Mouse (Mus musculus): ENCODE results near the gene Col28a1. TPM values are rescaled to one million over a fixed set of nuclear protein-coding genes. Genes with fewer than 3 reads are reported as not detected.

Col28a1 gene
- polyA plus RNA-seq, 1 experiment from 2014 or later = not detected

DNA sequence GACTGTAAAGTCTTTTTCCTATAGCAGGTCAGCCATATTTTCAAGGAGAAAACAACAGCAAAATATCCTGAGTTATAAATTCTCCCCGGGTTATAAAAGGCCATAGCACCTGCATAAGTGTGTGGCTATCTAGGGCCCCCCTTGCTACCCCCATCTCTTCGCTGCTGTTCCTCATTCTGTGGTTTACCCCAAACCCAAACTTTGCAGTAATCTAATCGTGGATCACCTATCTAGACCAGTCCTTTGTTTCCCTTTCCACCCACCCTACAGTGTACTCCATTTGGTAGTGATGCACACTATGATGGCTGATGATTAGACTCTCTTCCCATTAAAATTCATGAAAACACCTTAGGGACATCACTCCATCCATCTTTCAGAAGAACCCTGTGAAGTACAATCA, 125.3 kb downstream of the Col28a1 start:
- H3K9ac ChIP-seq (ENCODE audit: low read length) = no peak overlapping the region
- no peaks in the 10 kb centered on the region for H3K9me3 ChIP-seq (ENCODE audit: control insufficient read depth, low read length)
- no peak for DNase-seq (ENCODE audit: low spot score, missing footprints)
- no peak for ATAC-seq (ENCODE audit: low FRiP score)
- no peaks in the 10 kb centered on the region for H3K4me1 ChIP-seq (ENCODE audit: control insufficient read depth, insufficient read depth, low read length)
- no peaks in the 10 kb centered on the region for H3K27me3 ChIP-seq (ENCODE audit: control insufficient read depth, insufficient read depth, low read length)
- no peak overlapping the region for H3K4me2 ChIP-seq
- 91% methylated on average over 3 of the region's 3 CpGs for WGBS
- H3K36me3 ChIP-seq (ENCODE audit: control insufficient read depth, insufficient read depth, low read length) = no peaks in the 10 kb centered on the region
- H3K27ac ChIP-seq (ENCODE audit: low read depth, low read length) = no peak overlapping the region
- no peak overlapping the region for H3K4me3 ChIP-seq (ENCODE audit: low read depth, low read length)

DNA sequence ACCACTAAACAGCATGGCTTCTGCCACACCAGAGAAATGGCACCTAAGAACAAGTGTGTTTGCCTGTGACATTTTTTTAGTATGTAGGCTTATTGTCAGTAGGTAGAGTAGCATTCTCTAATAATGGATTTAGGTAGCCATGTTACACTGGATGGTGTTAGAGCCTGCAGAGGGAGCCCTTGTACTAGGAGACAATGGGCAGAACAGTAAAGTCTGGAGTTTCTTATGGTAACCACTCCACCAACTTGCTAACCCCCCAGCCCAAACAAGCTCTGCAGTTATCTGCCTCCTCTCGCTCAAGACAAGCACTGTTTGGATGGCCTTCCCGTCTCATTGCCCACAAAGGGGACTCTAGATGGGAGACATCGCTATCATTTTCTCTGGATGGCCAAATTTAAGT, 126.2 kb downstream of the Col28a1 start:
- H3K4me3 ChIP-seq (ENCODE audit: low read depth, low read length) = no peak overlapping the region
- DNase-seq (ENCODE audit: low spot score, missing footprints) (peak; percentile 85), ATAC-seq (ENCODE audit: low FRiP score) (no peak)
- no peaks in the 10 kb centered on the region for H3K4me1 ChIP-seq (ENCODE audit: control insufficient read depth, insufficient read depth, low read length)
- 51% methylated on average over 3 of the region's 3 CpGs for WGBS
- no peak overlapping the region for H3K4me2 ChIP-seq
- H3K27me3 ChIP-seq (ENCODE audit: control insufficient read depth, insufficient read depth, low read length) = no peaks in the 10 kb centered on the region
- H3K36me3 ChIP-seq (ENCODE audit: control insufficient read depth, insufficient read depth, low read length) = no peaks in the 10 kb centered on the region
- H3K27ac ChIP-seq (ENCODE audit: low read depth, low read length) = no peak overlapping the region
- H3K9ac ChIP-seq (ENCODE audit: low read length) = no peak overlapping the region
- no peaks in the 10 kb centered on the region for H3K9me3 ChIP-seq (ENCODE audit: control insufficient read depth, low read length)

DNA sequence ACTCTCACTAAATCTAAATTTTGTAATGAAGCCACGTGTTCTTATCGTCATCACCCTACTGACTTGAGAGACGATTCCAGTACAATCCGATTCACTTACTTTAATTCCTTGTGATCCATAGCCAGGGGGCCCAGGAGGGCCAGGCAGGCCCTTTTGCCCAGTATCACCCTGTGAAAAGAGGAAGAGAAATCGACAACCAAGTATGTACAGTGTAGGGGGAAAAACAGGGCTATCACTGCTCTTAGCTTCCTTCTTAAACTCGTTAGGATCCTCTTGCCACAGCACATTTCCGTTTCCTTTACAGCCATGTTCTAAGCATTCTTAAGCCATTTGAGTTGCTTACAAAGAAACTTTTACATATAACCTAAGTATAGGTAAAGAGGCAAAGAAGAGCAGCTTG, 133.2 kb downstream of the Col28a1 start:
- Histone ChIP-seq H3K27me3 (ENCODE audit: control insufficient read depth, insufficient read depth, low read length) (no peaks in the 10 kb centered on the region), H3K9me3 (ENCODE audit: control insufficient read depth, low read length) (no peaks in the 10 kb centered on the region), H3K9ac (ENCODE audit: low read length) (no peak overlapping the region), H3K4me3 (ENCODE audit: low read depth, low read length) (no peak overlapping the region), H3K27ac (ENCODE audit: low read depth, low read length) (no peak overlapping the region), H3K4me1 (ENCODE audit: control insufficient read depth, insufficient read depth, low read length) (no peaks in the 10 kb centered on the region), H3K4me2 (no peak overlapping the region), H3K36me3 (ENCODE audit: control insufficient read depth, insufficient read depth, low read length) (no peaks in the 10 kb centered on the region)
- ATAC-seq (ENCODE audit: low FRiP score) (no peak), DNase-seq (ENCODE audit: low spot score, missing footprints) (no peak)
- WGBS = 85% methylated on average over 7 of the region's 7 CpGs

DNA sequence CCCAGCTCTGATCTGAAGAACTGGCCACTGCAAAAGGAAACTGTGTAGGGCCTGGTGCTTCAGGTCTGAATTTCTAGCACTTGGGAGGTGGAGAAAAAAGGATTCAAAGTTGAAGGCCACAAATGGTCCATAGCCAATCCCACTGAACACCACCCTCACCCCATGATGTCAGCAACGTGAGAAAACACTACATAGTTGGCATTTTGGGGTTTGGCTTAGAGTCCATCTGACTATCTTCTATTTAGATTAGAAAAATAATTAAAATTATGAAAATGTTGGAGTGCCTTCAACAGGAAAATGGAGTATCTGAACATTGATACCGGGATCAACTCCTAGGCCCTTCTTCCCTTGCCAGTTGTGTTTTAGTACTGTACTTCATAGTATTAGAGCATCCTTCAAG, 144.2 kb downstream of the Col28a1 start:
- DNase-seq (ENCODE audit: low spot score, missing footprints) (no peak), ATAC-seq (ENCODE audit: low FRiP score) (no peak)
- Histone ChIP-seq H3K9me3 (ENCODE audit: control insufficient read depth, low read length) (no peaks in the 10 kb centered on the region), H3K9ac (ENCODE audit: low read length) (no peak overlapping the region), H3K27me3 (ENCODE audit: control insufficient read depth, insufficient read depth, low read length) (no peaks in the 10 kb centered on the region), H3K4me2 (no peak overlapping the region), H3K4me1 (ENCODE audit: control insufficient read depth, insufficient read depth, low read length) (no peaks in the 10 kb centered on the region), H3K4me3 (ENCODE audit: low read depth, low read length) (no peak overlapping the region), H3K27ac (ENCODE audit: low read depth, low read length) (no peak overlapping the region), H3K36me3 (ENCODE audit: control insufficient read depth, insufficient read depth, low read length) (no peaks in the 10 kb centered on the region)
- 74% methylated on average over 2 of the region's 2 CpGs for WGBS

DNA sequence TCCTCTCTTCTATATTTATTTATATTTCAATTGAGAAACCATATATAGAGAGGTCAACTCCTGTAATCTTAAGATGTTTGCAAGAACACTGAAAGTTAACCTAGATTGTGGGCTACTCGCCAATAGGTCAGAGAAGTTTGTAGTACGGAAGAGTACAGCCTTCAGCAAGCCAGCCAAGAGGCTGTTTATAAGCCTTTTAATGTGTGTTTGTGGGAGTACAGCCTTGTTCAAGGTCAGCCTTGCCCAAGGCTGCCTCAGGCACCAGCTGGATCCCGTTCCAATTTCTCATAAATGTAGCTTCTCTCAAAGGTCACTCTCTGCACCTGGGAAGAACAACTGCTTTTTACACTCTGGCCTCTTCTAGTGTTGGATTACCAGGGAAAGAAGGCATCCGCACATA, 146.0 kb downstream of the Col28a1 start:
- H3K27me3 ChIP-seq (ENCODE audit: control insufficient read depth, insufficient read depth, low read length) = no peaks in the 10 kb centered on the region
- no peak overlapping the region for H3K4me3 ChIP-seq (ENCODE audit: low read depth, low read length)
- no peaks in the 10 kb centered on the region for H3K9me3 ChIP-seq (ENCODE audit: control insufficient read depth, low read length)
- no peaks in the 10 kb centered on the region for H3K36me3 ChIP-seq (ENCODE audit: control insufficient read depth, insufficient read depth, low read length)
- H3K27ac ChIP-seq (ENCODE audit: low read depth, low read length) = no peak overlapping the region
- no peak for DNase-seq (ENCODE audit: low spot score, missing footprints)
- 75% methylated on average over 4 of the region's 4 CpGs for WGBS
- no peak overlapping the region for H3K4me2 ChIP-seq
- H3K9ac ChIP-seq (ENCODE audit: low read length) = no peak overlapping the region
- no peaks in the 10 kb centered on the region for H3K4me1 ChIP-seq (ENCODE audit: control insufficient read depth, insufficient read depth, low read length)
- ATAC-seq (ENCODE audit: low FRiP score) = no peak

DNA sequence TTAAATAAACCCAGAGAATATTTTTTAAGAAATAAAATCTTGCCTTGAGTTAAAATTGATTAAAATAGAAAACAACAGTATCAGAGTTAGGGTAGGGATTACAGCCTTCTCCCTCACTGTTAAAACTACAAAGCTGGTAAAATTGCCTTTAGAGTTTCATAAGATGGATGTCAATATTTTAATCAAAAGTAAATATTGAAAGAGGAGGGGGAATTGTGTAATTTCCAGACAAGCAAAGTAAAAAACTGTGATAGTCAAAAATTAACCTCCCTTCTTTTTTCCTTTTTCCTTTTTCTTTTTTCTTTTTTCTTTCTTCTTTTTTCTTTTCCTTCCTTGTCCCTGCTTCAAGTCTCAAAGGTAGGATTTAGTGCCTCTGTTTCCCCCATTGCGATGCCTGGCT, 146.6 kb downstream of the Col28a1 start:
- H3K9ac ChIP-seq (ENCODE audit: low read length) = no peak overlapping the region
- ATAC-seq (ENCODE audit: low FRiP score) (no peak), DNase-seq (ENCODE audit: low spot score, missing footprints) (no peak)
- no peaks in the 10 kb centered on the region for H3K4me1 ChIP-seq (ENCODE audit: control insufficient read depth, insufficient read depth, low read length)
- WGBS = 89% methylated on average over 1 of the region's 1 CpGs
- no peaks in the 10 kb centered on the region for H3K36me3 ChIP-seq (ENCODE audit: control insufficient read depth, insufficient read depth, low read length)
- no peak overlapping the region for H3K4me3 ChIP-seq (ENCODE audit: low read depth, low read length)
- H3K27me3 ChIP-seq (ENCODE audit: control insufficient read depth, insufficient read depth, low read length) = no peaks in the 10 kb centered on the region
- no peaks in the 10 kb centered on the region for H3K9me3 ChIP-seq (ENCODE audit: control insufficient read depth, low read length)
- no peak overlapping the region for H3K27ac ChIP-seq (ENCODE audit: low read depth, low read length)
- no peak overlapping the region for H3K4me2 ChIP-seq

DNA sequence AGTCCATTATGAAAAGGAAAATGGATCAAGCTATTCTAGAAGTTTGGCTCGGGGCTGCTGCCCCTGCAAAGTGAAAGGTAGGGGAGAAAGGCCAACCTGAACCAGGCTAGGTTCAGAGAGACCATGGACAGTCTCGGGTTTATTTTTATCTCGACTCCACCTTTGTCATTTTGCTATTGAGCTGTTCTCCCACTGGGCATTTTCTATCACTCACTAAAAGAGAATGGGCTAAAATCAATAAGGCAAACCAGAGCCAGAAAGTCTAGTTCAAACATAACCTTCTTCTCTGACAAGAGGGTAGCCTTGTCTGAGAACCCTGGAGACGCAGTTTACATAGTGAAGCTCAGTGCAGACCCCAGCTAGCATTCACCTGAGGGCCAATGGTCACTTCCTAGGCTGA, 163.7 kb downstream of the Col28a1 start:
- Histone ChIP-seq H3K27ac (ENCODE audit: low read depth, low read length) (no peak overlapping the region), H3K9me3 (ENCODE audit: control insufficient read depth, low read length) (no peaks in the 10 kb centered on the region), H3K9ac (ENCODE audit: low read length) (no peak overlapping the region), H3K36me3 (ENCODE audit: control insufficient read depth, insufficient read depth, low read length) (no peaks in the 10 kb centered on the region), H3K4me3 (ENCODE audit: low read depth, low read length) (no peak overlapping the region), H3K4me2 (no peak overlapping the region), H3K27me3 (ENCODE audit: control insufficient read depth, insufficient read depth, low read length) (no peaks in the 10 kb centered on the region), H3K4me1 (ENCODE audit: control insufficient read depth, insufficient read depth, low read length) (no peaks in the 10 kb centered on the region)
- DNase-seq (ENCODE audit: low spot score, missing footprints) (no peak), ATAC-seq (ENCODE audit: low FRiP score) (no peak)
- WGBS = 83% methylated on average over 4 of the region's 4 CpGs

DNA sequence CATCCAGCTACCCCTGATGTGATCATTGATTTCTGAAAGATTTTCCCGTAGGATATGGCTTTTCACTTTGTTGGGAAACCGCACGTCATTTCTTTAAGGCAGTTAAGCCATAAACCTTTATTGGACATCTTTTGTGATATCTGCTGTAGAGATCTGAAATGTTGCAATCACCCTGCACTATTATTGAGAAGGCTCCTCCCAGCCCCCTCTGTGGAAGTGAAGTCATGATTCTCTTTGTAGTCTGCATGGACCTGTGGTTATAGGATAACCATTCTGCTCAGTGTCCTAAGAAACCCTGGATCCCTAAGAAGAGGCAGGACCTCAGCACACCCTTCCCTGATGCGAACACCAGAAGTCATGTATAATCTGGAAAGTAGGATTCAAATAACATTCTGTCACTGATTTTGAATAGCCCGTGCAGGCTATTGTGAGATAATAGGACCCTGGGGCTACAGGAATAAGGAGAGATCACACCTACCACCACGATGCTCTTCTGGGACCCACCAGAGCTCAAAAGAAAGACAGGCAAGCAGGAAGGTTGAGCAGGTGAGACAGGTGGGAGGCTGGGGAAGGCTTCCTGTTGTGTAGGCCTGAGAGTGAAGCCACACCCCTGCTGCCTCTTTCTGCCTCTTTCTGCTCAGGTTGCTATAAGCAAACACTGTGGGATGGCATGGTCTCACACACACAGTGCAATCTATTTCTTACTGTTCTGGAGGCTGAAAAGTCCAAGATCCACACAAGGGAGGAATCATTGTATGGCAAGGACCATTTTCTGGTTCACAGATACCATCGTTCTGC, 166.9 kb downstream of the Col28a1 start:
- Histone ChIP-seq H3K4me3 (ENCODE audit: low read depth, low read length) (no peak overlapping the region), H3K27me3 (ENCODE audit: control insufficient read depth, insufficient read depth, low read length) (no peaks in the 10 kb centered on the region), H3K4me2 (no peak overlapping the region), H3K9ac (ENCODE audit: low read length) (no peak overlapping the region), H3K27ac (ENCODE audit: low read depth, low read length) (no peak overlapping the region), H3K9me3 (ENCODE audit: control insufficient read depth, low read length) (no peaks in the 10 kb centered on the region), H3K36me3 (ENCODE audit: control insufficient read depth, insufficient read depth, low read length) (no peaks in the 10 kb centered on the region), H3K4me1 (ENCODE audit: control insufficient read depth, insufficient read depth, low read length) (no peaks in the 10 kb centered on the region)
- ATAC-seq (ENCODE audit: low FRiP score) = no peak
- no peak for DNase-seq (ENCODE audit: low spot score, missing footprints)
- 95% methylated on average over 7 of the region's 7 CpGs for WGBS

DNA sequence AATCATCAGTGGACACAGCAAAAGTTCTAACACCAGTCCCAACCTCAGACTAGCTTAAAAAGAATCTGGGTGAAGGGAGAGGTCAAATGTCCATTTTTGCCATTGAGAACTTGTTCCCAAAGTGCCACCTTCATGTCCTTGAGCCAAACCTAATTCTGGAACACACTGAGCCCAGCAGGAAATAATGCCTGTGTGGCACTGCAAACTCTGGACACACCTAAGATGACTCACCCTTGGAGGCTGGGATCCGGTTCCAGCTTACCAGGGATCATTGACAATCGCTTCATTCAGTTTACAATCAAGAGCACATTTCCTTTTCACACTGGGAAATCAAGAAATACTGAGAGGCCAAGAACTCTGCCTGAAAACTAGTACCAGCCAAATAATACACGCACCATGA, 168.9 kb downstream of the Col28a1 start:
- H3K27me3 ChIP-seq (ENCODE audit: control insufficient read depth, insufficient read depth, low read length) = no peaks in the 10 kb centered on the region
- no peaks in the 10 kb centered on the region for H3K4me1 ChIP-seq (ENCODE audit: control insufficient read depth, insufficient read depth, low read length)
- no peak overlapping the region for H3K27ac ChIP-seq (ENCODE audit: low read depth, low read length)
- H3K4me2 ChIP-seq = no peak overlapping the region
- ATAC-seq (ENCODE audit: low FRiP score) (no peak), DNase-seq (ENCODE audit: low spot score, missing footprints) (no peak)
- H3K9me3 ChIP-seq (ENCODE audit: control insufficient read depth, low read length) = no peaks in the 10 kb centered on the region
- no peaks in the 10 kb centered on the region for H3K36me3 ChIP-seq (ENCODE audit: control insufficient read depth, insufficient read depth, low read length)
- no peak overlapping the region for H3K9ac ChIP-seq (ENCODE audit: low read length)
- WGBS = 92% methylated on average over 3 of the region's 3 CpGs
- H3K4me3 ChIP-seq (ENCODE audit: low read depth, low read length) = no peak overlapping the region
